23 mouse cellular contexts compared by ENCODE assay signal in the genomic region with DNA sequence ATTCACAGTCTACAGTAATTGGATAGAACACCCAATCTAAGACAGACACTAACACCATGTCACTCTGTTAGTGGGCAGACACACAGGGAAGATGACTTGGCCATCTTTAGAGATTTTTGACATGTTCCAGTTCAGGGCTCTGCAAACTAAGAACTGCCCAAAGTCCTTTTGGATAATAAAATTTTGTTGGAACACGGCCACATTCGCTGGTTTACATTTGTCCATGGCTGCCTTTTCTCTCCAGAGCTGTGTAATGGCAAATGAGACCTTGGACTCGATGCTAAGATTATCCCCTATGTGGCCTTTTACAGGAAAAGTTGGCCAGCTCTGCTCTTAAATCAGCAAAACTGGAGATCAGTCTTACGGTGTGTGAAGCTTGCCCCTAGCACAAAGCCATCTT.
"Had no signal": no experiment of that assay in that cellular context is flagged by ENCODE, and none has a peak within 500 bp of the region (broad histone marks: within the 10 kb centered on the region; RNA-seq: fewer than 3 reads in every experiment).

No protein-coding gene starts in this region.

- ATAC-seq: intestine, postnatal 0 days; liver, postnatal 0 days; midbrain, embryonic 15.5 days had no signal

- H3K27me3 ChIP-seq: hindbrain, embryonic 15.5 days; lung, embryonic 15.5 days; midbrain, embryonic 12.5 days; midbrain, embryonic 15.5 days; neural tube, embryonic 13.5 days; stomach, embryonic 15.5 days had no signal

- H3K4me1 ChIP-seq: hindbrain, embryonic 15.5 days; lung, embryonic 15.5 days; midbrain, embryonic 12.5 days; midbrain, embryonic 15.5 days; neural tube, embryonic 13.5 days; stomach, embryonic 15.5 days had no signal

- H3K27ac ChIP-seq: hindbrain, embryonic 15.5 days; kidney, postnatal 0 days; left cerebral cortex, adult 2 months; limb, embryonic 12.5 days; liver, embryonic 14.5 days; lung, embryonic 15.5 days; midbrain, embryonic 12.5 days; midbrain, embryonic 15.5 days; neural tube, embryonic 13.5 days; stomach, embryonic 15.5 days had no signal

- H3K9ac ChIP-seq: hindbrain, embryonic 15.5 days; limb, embryonic 12.5 days; liver, embryonic 14.5 days; liver, postnatal 0 days; lung, embryonic 15.5 days; midbrain, embryonic 12.5 days; midbrain, embryonic 15.5 days; neural tube, embryonic 13.5 days; stomach, embryonic 15.5 days had no signal

- H3K9me3 ChIP-seq: hindbrain, embryonic 15.5 days; limb, embryonic 12.5 days; lung, embryonic 15.5 days; midbrain, embryonic 12.5 days; midbrain, embryonic 15.5 days; neural tube, embryonic 13.5 days; stomach, embryonic 15.5 days had no signal

- DNase-seq: layer of hippocampus, postnatal 36 days; liver; liver, postnatal 0 days; lung, postnatal 14 days; lung, postnatal 4 days; retina, postnatal 1 day; right cerebral cortex, postnatal 25 days; spleen, adult 18-20 months; thymus, adult 2 months; thymus, postnatal 14 days; thymus, postnatal 4 days had no signal

- H3K4me2 ChIP-seq: hindbrain, embryonic 15.5 days; limb, embryonic 12.5 days; lung, embryonic 15.5 days; midbrain, embryonic 12.5 days; midbrain, embryonic 15.5 days; neural tube, embryonic 13.5 days; stomach, embryonic 15.5 days had no signal

- H3K4me3 ChIP-seq: hindbrain, embryonic 15.5 days; left cerebral cortex, adult 2 months; limb, embryonic 12.5 days; lung, embryonic 15.5 days; midbrain, embryonic 12.5 days; midbrain, embryonic 15.5 days; myocyte; neural tube, embryonic 13.5 days; stomach, embryonic 15.5 days had no signal

- H3K36me3 ChIP-seq: hindbrain, embryonic 15.5 days; limb, embryonic 12.5 days; lung, embryonic 15.5 days; midbrain, embryonic 12.5 days; midbrain, embryonic 15.5 days; neural tube, embryonic 13.5 days; stomach, embryonic 15.5 days had no signal
